Mouse (Mus musculus): ENCODE results near the gene Xirp1. TPM values are rescaled to one million over a fixed set of nuclear protein-coding genes. Genes with fewer than 3 reads are reported as not detected.

Gene Xirp1
- polyA plus RNA-seq (2015; fragmentation: Nextera tagmentation; extraction: Ambion mirVana) = 0.22 and 0.23 TPM in 2 replicates

DNA sequence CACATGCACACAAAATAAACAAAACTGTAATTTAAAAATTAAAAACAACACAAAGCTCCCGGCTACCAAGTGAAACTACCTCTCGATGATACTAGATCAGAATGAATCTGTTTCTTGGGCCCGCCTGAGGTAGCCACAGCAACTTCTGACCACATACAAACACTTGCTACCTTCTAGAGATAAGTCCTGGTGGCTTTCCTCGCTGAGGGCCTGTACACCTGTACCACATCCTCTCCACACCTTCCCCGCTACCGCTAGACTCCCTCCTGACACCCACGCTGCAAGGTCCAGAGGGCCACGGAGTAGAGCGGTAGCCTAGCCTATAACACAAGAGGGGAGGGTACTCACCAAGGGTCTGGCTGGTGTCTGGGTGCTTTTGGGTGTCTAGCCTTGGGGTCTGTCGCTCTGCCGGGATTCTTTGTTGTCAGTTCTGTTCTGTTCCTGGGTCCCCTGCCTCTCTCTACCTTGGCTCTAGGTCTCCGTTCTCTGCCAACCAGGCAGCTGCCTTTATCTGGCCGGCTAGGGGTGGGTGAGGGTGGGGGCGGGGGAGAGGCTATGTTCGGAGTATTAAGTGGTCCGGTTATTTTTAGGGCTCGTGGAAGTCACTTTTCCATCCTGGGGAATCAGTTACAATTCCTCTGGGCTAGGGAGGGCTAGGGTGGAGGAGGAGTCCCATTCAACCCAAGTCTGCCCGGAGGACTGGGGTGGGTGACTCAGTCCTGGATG lies at the start of gene Xirp1:
TSS of gene Xirp1 (minus strand) at position 513 of the 726 bp plus-strand sequence.
- Histone ChIP-seq H3K36me3 (ENCODE audit: insufficient read depth, low read length) (no peaks in the 10 kb centered on the region), H3K9ac (replicated peaks; ENCODE audit: low read length) (no peak within 1 kb of the TSS), H3K4me1 (ENCODE audit: insufficient read depth, low read length) (no peaks in the 10 kb centered on the region), H3K4me3 (ENCODE audit: low read length) (no peak within 1 kb of the TSS), H3K27ac (ENCODE audit: low read length) (no peak within 1 kb of the TSS), H3K4me2 (replicated peaks; ENCODE audit: low read depth, low read length) (no peak within 1 kb of the TSS), H3K27me3 (ENCODE audit: insufficient read depth, low read length) (no peaks in the 10 kb centered on the region), H3K9me3 (ENCODE audit: low read length) (no peaks in the 10 kb centered on the region)
- 80% methylated on average over 18 of the region's 18 CpGs for WGBS
- no peak for ATAC-seq (ENCODE audit: low FRiP score, low TSS enrichment)

GRCm38 (mm10) chr9:120073169-120073568 lies 49.8 kb upstream of the Xirp1 start:
- Histone ChIP-seq H3K9ac (replicated peaks; ENCODE audit: low read length) (no peak overlapping the region), H3K4me3 (ENCODE audit: low read length) (no peak overlapping the region), H3K4me2 (replicated peaks; ENCODE audit: low read depth, low read length) (no peak overlapping the region), H3K27me3 (ENCODE audit: insufficient read depth, low read length) (no peaks in the 10 kb centered on the region), H3K27ac (ENCODE audit: low read length) (no peak overlapping the region), H3K4me1 (ENCODE audit: insufficient read depth, low read length) (0 out of 2 replicates have a peak, but pooled peaks cover 4% of the 10 kb centered on the region), H3K36me3 (ENCODE audit: insufficient read depth, low read length) (no peaks in the 10 kb centered on the region), H3K9me3 (ENCODE audit: low read length) (no peaks in the 10 kb centered on the region)
- peak; percentile 51; the same call in 1 of the 2 replicates for ATAC-seq (ENCODE audit: low FRiP score, low TSS enrichment)
- 14% methylated on average over 3 of the region's 3 CpGs for whole genome bisulfite sequencing

DNA sequence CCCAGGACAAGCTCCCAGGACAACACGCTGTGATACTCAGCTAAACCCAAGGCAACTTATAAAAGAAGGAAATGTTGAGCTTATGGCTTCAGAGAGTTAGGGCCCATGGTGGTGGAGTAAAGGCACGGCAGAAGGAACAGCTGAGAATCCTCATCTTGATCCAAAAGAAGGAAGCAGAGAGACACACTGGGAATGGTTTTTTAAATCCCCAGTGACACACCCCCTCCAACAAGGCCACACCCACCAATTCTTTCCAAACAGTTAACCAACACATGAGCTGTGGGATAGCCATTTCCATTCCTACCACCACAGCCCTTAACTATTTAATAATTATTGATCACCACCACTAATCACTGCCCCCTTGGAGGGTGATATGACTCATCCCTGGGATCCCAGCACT lies 47.9 kb upstream of the Xirp1 start:
- H3K4me2 ChIP-seq (replicated peaks; ENCODE audit: low read depth, low read length) = no peak overlapping the region
- H3K9me3 ChIP-seq (ENCODE audit: low read length) = no peaks in the 10 kb centered on the region
- H3K4me1 ChIP-seq (ENCODE audit: insufficient read depth, low read length) = 0 out of 2 replicates have a peak, but pooled peaks cover 4% of the 10 kb centered on the region
- H3K4me3 ChIP-seq (ENCODE audit: low read length) = no peak overlapping the region
- 73% methylated on average over 2 of the region's 2 CpGs for WGBS
- H3K36me3 ChIP-seq (ENCODE audit: insufficient read depth, low read length) = no peaks in the 10 kb centered on the region
- ATAC-seq (ENCODE audit: low FRiP score, low TSS enrichment) = no peak
- no peak overlapping the region for H3K27ac ChIP-seq (ENCODE audit: low read length)
- H3K27me3 ChIP-seq (ENCODE audit: insufficient read depth, low read length) = no peaks in the 10 kb centered on the region
- no peak overlapping the region for H3K9ac ChIP-seq (replicated peaks; ENCODE audit: low read length)

DNA sequence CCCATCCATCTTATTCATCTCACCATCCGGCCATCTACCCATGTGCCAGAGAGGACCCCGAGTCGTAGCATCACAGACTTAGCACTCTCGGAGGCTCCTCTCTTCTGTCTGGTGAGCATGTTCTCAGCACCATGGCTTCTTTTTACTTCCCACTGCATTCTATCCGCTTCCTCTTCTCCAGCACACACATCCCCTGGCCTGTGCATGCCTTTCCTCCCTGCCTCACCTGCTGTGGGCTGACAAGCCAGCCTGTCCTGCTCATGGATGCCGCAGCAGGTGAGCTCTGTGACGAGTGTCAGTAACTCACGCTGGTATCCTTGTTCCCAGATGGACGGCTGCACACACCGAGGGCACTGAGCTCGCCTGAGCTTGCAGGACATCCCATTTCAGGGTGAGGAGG lies 46.4 kb upstream of the Xirp1 start, which contains the start of gene Cx3cr1:
TSS of gene Cx3cr1 (minus strand) at position 101 of the 400 bp plus-strand sequence.
- Histone ChIP-seq H3K27me3 (ENCODE audit: insufficient read depth, low read length) (no peaks in the 10 kb centered on the region), H3K9me3 (ENCODE audit: low read length) (no peaks in the 10 kb centered on the region), H3K4me3 (ENCODE audit: low read length) (no peak within 1 kb of the TSS), H3K36me3 (ENCODE audit: insufficient read depth, low read length) (no peaks in the 10 kb centered on the region), H3K9ac (replicated peaks; ENCODE audit: low read length) (no peak within 1 kb of the TSS), H3K4me2 (replicated peaks; ENCODE audit: low read depth, low read length) (no peak within 1 kb of the TSS), H3K4me1 (ENCODE audit: insufficient read depth, low read length) (0 out of 2 replicates have a peak, but pooled peaks cover 4% of the 10 kb centered on the region), H3K27ac (ENCODE audit: low read length) (no peak within 1 kb of the TSS)
- WGBS = 88% methylated on average over 11 of the region's 11 CpGs
- ATAC-seq (ENCODE audit: low FRiP score, low TSS enrichment) = no peak

DNA sequence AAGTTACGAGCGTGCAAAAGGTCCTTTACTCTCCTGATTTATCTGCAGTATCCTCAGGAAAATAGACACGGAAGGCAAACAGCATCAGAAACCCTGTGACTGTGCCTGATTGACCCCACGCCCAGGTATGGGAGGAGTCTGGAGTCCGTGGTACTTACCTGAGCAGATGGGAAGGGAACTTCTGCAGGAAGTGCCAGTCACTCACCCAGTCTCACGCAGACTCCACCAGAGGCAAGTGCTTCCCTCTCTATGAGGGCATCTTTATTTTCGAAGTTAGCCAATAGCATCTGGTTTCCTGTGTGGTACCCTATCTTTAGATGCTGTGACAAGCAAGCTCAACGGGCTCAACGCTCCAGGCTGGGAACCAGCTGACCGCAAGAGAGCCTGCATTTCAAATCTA lies 44.6 kb upstream of the Xirp1 start:
- ATAC-seq (ENCODE audit: low FRiP score, low TSS enrichment) = no peak
- H3K4me1 ChIP-seq (ENCODE audit: insufficient read depth, low read length) = 0 out of 2 replicates have a peak, but pooled peaks cover 3% of the 10 kb centered on the region
- H3K4me2 ChIP-seq (replicated peaks; ENCODE audit: low read depth, low read length) = no peak overlapping the region
- H3K36me3 ChIP-seq (ENCODE audit: insufficient read depth, low read length) = no peaks in the 10 kb centered on the region
- 62% methylated on average over 10 of the region's 10 CpGs for WGBS
- no peak overlapping the region for H3K27ac ChIP-seq (ENCODE audit: low read length)
- no peak overlapping the region for H3K9ac ChIP-seq (replicated peaks; ENCODE audit: low read length)
- no peaks in the 10 kb centered on the region for H3K27me3 ChIP-seq (ENCODE audit: insufficient read depth, low read length)
- H3K4me3 ChIP-seq (ENCODE audit: low read length) = no peak overlapping the region
- H3K9me3 ChIP-seq (ENCODE audit: low read length) = no peaks in the 10 kb centered on the region

DNA sequence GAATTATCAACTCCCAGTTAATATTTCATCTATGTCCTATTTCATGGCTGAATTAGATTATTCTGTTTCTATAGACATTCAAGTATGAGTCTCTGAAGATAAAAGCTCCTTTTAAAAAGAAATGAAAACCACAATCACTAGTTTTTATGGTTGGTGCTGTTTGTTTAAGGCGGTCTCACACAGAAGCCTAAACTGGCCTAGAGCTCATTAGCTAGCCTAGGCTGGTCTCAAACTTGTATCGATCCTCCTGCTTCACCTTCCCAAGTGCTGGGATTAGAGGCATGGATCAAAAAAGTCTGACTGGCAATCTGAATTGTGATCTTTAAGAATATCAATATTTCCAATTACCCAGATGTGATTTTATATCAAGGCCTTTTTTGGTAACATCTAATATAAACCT lies 44.2 kb upstream of the Xirp1 start:
- Histone ChIP-seq H3K9ac (replicated peaks; ENCODE audit: low read length) (no peak overlapping the region), H3K4me3 (ENCODE audit: low read length) (no peak overlapping the region), H3K9me3 (ENCODE audit: low read length) (no peaks in the 10 kb centered on the region), H3K27me3 (ENCODE audit: insufficient read depth, low read length) (no peaks in the 10 kb centered on the region), H3K27ac (ENCODE audit: low read length) (no peak overlapping the region), H3K4me2 (replicated peaks; ENCODE audit: low read depth, low read length) (no peak overlapping the region), H3K36me3 (ENCODE audit: insufficient read depth, low read length) (no peaks in the 10 kb centered on the region), H3K4me1 (ENCODE audit: insufficient read depth, low read length) (no peaks in the 10 kb centered on the region)
- no peak for ATAC-seq (ENCODE audit: low FRiP score, low TSS enrichment)
- WGBS = 78% methylated on average over 2 of the region's 2 CpGs

DNA sequence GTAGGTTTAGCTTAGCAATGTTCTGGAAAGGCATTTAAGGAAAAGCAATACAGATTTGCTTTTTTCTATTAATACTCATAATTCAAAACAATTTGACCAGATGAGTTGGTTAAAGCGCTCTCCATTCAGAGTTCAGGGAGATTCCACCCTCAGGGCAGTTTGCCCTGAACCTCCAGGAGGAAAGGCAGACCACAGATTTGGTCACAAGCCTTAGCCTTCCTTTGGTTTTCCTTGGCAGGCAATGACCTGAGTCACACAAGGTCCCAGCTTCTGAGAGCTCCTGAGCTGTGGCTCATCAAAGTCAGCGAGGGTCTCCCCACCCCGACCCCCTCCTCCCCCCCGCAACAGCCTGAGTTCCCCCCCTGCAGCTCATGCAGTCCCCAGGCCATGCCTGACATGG lies 40.9 kb upstream of the Xirp1 start:
- H3K4me3 ChIP-seq (ENCODE audit: low read length) = no peak overlapping the region
- H3K4me2 ChIP-seq (replicated peaks; ENCODE audit: low read depth, low read length) = no peak overlapping the region
- ATAC-seq (ENCODE audit: low FRiP score, low TSS enrichment) = no peak
- no peaks in the 10 kb centered on the region for H3K9me3 ChIP-seq (ENCODE audit: low read length)
- H3K36me3 ChIP-seq (ENCODE audit: insufficient read depth, low read length) = no peaks in the 10 kb centered on the region
- H3K9ac ChIP-seq (replicated peaks; ENCODE audit: low read length) = no peak overlapping the region
- 65% methylated on average over 4 of the region's 4 CpGs for WGBS
- H3K4me1 ChIP-seq (ENCODE audit: insufficient read depth, low read length) = no peaks in the 10 kb centered on the region
- no peak overlapping the region for H3K27ac ChIP-seq (ENCODE audit: low read length)
- H3K27me3 ChIP-seq (ENCODE audit: insufficient read depth, low read length) = no peaks in the 10 kb centered on the region

- WGBS = 72% methylated on average over 3 of the region's 3 CpGs
- no peak overlapping the region for H3K9ac ChIP-seq (replicated peaks; ENCODE audit: low read length)
- ATAC-seq (ENCODE audit: low FRiP score, low TSS enrichment) = no peak
Measured at GRCm38 (mm10) chr9:120058730-120059129, 35.3 kb upstream of the Xirp1 start.

GRCm38 (mm10) chr9:120056201-120056600 lies 32.8 kb upstream of the Xirp1 start:
- H3K9ac ChIP-seq (replicated peaks; ENCODE audit: low read length) = no peak overlapping the region
- no peak for ATAC-seq (ENCODE audit: low FRiP score, low TSS enrichment)
- H3K27me3 ChIP-seq (ENCODE audit: insufficient read depth, low read length) = no peaks in the 10 kb centered on the region
- no peaks in the 10 kb centered on the region for H3K9me3 ChIP-seq (ENCODE audit: low read length)
- 74% methylated on average over 9 of the region's 9 CpGs for WGBS
- no peak overlapping the region for H3K27ac ChIP-seq (ENCODE audit: low read length)
- no peak overlapping the region for H3K4me3 ChIP-seq (ENCODE audit: low read length)
- H3K4me1 ChIP-seq (ENCODE audit: insufficient read depth, low read length) = no peaks in the 10 kb centered on the region
- H3K36me3 ChIP-seq (ENCODE audit: insufficient read depth, low read length) = no peaks in the 10 kb centered on the region
- H3K4me2 ChIP-seq (replicated peaks; ENCODE audit: low read depth, low read length) = no peak overlapping the region

More at GRCm38 (mm10) chr9:120058730-120059129, 35.3 kb upstream of the Xirp1 start:
- Histone ChIP-seq H3K4me1 (ENCODE audit: insufficient read depth, low read length) (no peaks in the 10 kb centered on the region), H3K4me2 (replicated peaks; ENCODE audit: low read depth, low read length) (no peak overlapping the region), H3K36me3 (ENCODE audit: insufficient read depth, low read length) (no peaks in the 10 kb centered on the region), H3K27me3 (ENCODE audit: insufficient read depth, low read length) (no peaks in the 10 kb centered on the region), H3K27ac (ENCODE audit: low read length) (no peak overlapping the region), H3K9me3 (ENCODE audit: low read length) (no peaks in the 10 kb centered on the region), H3K4me3 (ENCODE audit: low read length) (no peak overlapping the region)

GRCm38 (mm10) chr9:120054545-120055277 lies 31.3 kb upstream of the Xirp1 start:
- H3K4me2 ChIP-seq (replicated peaks; ENCODE audit: low read depth, low read length) = no peak overlapping the region
- H3K4me1 ChIP-seq (ENCODE audit: insufficient read depth, low read length) = no peaks in the 10 kb centered on the region
- 44% methylated on average over 8 of the region's 8 CpGs for WGBS
- ATAC-seq (ENCODE audit: low FRiP score, low TSS enrichment) = no peak
- no peaks in the 10 kb centered on the region for H3K36me3 ChIP-seq (ENCODE audit: insufficient read depth, low read length)
- no peaks in the 10 kb centered on the region for H3K9me3 ChIP-seq (ENCODE audit: low read length)
- H3K4me3 ChIP-seq (ENCODE audit: low read length) = no peak overlapping the region
- no peak overlapping the region for H3K27ac ChIP-seq (ENCODE audit: low read length)
- no peaks in the 10 kb centered on the region for H3K27me3 ChIP-seq (ENCODE audit: insufficient read depth, low read length)
- H3K9ac ChIP-seq (replicated peaks; ENCODE audit: low read length) = no peak overlapping the region

Measured in kidney, embryonic 16.5 days (tissue).